Mouse (Mus musculus) spleen, postnatal 0 days (tissue): ENCODE data around the gene Prdm1. TPM values are rescaled to one million over a fixed set of nuclear protein-coding genes. Genes with fewer than 3 reads are reported as not detected.

Source experiments
- polyA plus RNA-seq: library from polyadenylated mRNA; unstranded; fragments of >200 nt; fragmentation: Nextera tagmentation; extraction: Ambion mirVana; gene quantifications from 2 replicates; pipeline ENCODE4 v1.2.1, GENCODE M21; 2015

The Prdm1 gene
- polyA plus RNA-seq: 0.34 and 0.39 TPM in 2 replicates

GRCm38 (mm10) chr10:44528291-44529082 lies at the start of gene Prdm1:
Prdm1 (minus strand) TSS chr10:44528501.

